Mouse (Mus musculus) intestine, embryonic 14.5 days (tissue): ENCODE measurements around the gene Gm19402. TPM values are rescaled to one million over a fixed set of nuclear protein-coding genes. Genes with fewer than 3 reads are reported as not detected.

ENCODE experiments used
- ATAC-seq: fragments of 200-750 bp; cut with Nextera tagmentation; replicated peaks from 2 replicates; pipeline ENCODE4 v1.8.0; 2017; ENCODE audit warnings: low read depth, moderate number of reproducible peaks, moderate TSS enrichment, moderate library complexity; ENCODE audit not compliant: low FRiP score, low TSS enrichment
- DNase-seq: peaks from one replicate; pipeline ENCODE4 v3.0.0-alpha.2; 2018; ENCODE audit warnings: low spot score
- H3K27ac ChIP-seq: fragments of 300-500 bp; sonication (generic); 2 replicates; pipeline ENCODE4 v1.5.1; 2014; ENCODE audit warnings: low read depth, mild to moderate bottlenecking, control low read depth
- H3K27me3 ChIP-seq: fragments of 300-500 bp; sonication (generic); replicated peaks from 2 replicates; pipeline ENCODE4 v1.6.1; 2014; ENCODE audit warnings: low read length, control low read depth; ENCODE audit not compliant: control insufficient read depth, insufficient read depth
- H3K36me3 ChIP-seq: fragments of 300-500 bp; sonication (generic); 2 replicates; pipeline ENCODE4 v1.6.1; 2014; ENCODE audit warnings: low read length, control low read depth; ENCODE audit not compliant: control insufficient read depth, insufficient read depth
- H3K4me1 ChIP-seq: fragments of 300-500 bp; sonication (generic); replicated peaks from 2 replicates; pipeline ENCODE4 v1.6.1; 2014; ENCODE audit warnings: low read length, control low read depth, mixed read lengths; ENCODE audit not compliant: control insufficient read depth, insufficient read depth
- H3K4me2 ChIP-seq: fragments of 300-500 bp; sonication (generic); 2 replicates; pipeline ENCODE4 v1.6.1; 2014; ENCODE audit warnings: low read length
- H3K4me3 ChIP-seq: fragments of 300-500 bp; sonication (generic); 2 replicates; pipeline ENCODE4 v1.5.1; 2014; ENCODE audit warnings: low read depth, low read length, control low read depth, mixed read lengths
- H3K9ac ChIP-seq: fragments of 300-500 bp; sonication (generic); 2 replicates; pipeline ENCODE4 v1.6.1; 2014; ENCODE audit warnings: mild to moderate bottlenecking, low read length
- H3K9me3 ChIP-seq: fragments of 300-500 bp; sonication (generic); 2 replicates; pipeline ENCODE4 v1.6.1; 2016; ENCODE audit warnings: low read length, control low read depth; ENCODE audit not compliant: control insufficient read depth
- WGBS: fragments of 180-500 bp; shearing (Covaris S2); extraction: QIAGEN DNeasy Blood & Tissue Kit; methylation state at CpG from one replicate; pipeline ENCODE4 v1.1.7; 2014; 5-methylcytosine and 5-hydroxymethylcytosine counted together
- microRNA counts: library from miRNA; unstranded; fragments of <30 nt; microRNA quantifications from one replicate; lab custom pipeline; 2016
- microRNA-seq: library from miRNA; unstranded; fragments of <30 nt; microRNA quantifications from one replicate; pipeline ENCODE4, GENCODE M21; 2016
- polyA plus RNA-seq: library from polyadenylated mRNA; unstranded; fragments of >200 nt; fragmentation: Nextera tagmentation; extraction: Ambion mirVana; gene quantifications from 2 replicates; pipeline ENCODE4 v1.2.1, GENCODE M21; 2014

Gene Gm19402
- polyA plus RNA-seq, 1 experiment from 2014 or later, result not detected

- H3K27ac ChIP-seq, result no peak overlapping the region
These were observed 32.1 kb downstream of the Gm19402 start for GRCm38 (mm10) chr10:77658286-77658994.

GRCm38 (mm10) chr10:77652046-77652445 lies 38.5 kb downstream of the Gm19402 start:
- Histone ChIP-seq H3K4me3 (no peak overlapping the region), H3K4me1 (no peaks in the 10 kb centered on the region), H3K36me3 (no peaks in the 10 kb centered on the region), H3K9ac (no peak overlapping the region), H3K27me3 (no peaks in the 10 kb centered on the region), H3K9me3 (no peaks in the 10 kb centered on the region), H3K4me2 (no peak overlapping the region), H3K27ac (no peak overlapping the region)
- no peak for ATAC-seq
- 87% methylated on average over 9 of the region's 9 CpGs for WGBS
- no peak for DNase-seq

More at GRCm38 (mm10) chr10:77658286-77658994, 32.1 kb downstream of the Gm19402 start:
- H3K9me3 ChIP-seq, result no peaks in the 10 kb centered on the region
- H3K4me3 ChIP-seq, result no peak overlapping the region
- ATAC-seq, result no peak
- no peaks in the 10 kb centered on the region for H3K36me3 ChIP-seq
- H3K4me1 ChIP-seq, result peaks cover 4% of the 10 kb centered on the region; the same call in 1 of the 2 replicates
- H3K4me2 ChIP-seq, result no peak overlapping the region
- WGBS, result 54% methylated on average over 15 of the region's 15 CpGs
- no peak overlapping the region for H3K9ac ChIP-seq
- no peak for DNase-seq
- no peaks in the 10 kb centered on the region for H3K27me3 ChIP-seq

GRCm38 (mm10) chr10:77647901-77648300 lies 42.7 kb downstream of the Gm19402 start:
- DNase-seq (no peak), ATAC-seq (no peak)
- 86% methylated on average over 8 of the region's 8 CpGs for WGBS
- H3K4me3 ChIP-seq, result no peak overlapping the region
- H3K27me3 ChIP-seq, result no peaks in the 10 kb centered on the region
- no peak overlapping the region for H3K27ac ChIP-seq
- no peaks in the 10 kb centered on the region for H3K9me3 ChIP-seq
- H3K4me2 ChIP-seq, result no peak overlapping the region
- no peaks in the 10 kb centered on the region for H3K4me1 ChIP-seq
- no peak overlapping the region for H3K9ac ChIP-seq
- peaks cover 38% of the 10 kb centered on the region for H3K36me3 ChIP-seq

- no peak overlapping the region for H3K9ac ChIP-seq
- no peaks in the 10 kb centered on the region for H3K9me3 ChIP-seq
- no peak overlapping the region for H3K4me2 ChIP-seq
- no peaks in the 10 kb centered on the region for H3K27me3 ChIP-seq
- H3K36me3 ChIP-seq, result peaks cover 42% of the 10 kb centered on the region
- DNase-seq (no peak), ATAC-seq (no peak)
- no peaks in the 10 kb centered on the region for H3K4me1 ChIP-seq
- WGBS, result 88% methylated on average over 1 of the region's 1 CpGs
- H3K27ac ChIP-seq, result no peak overlapping the region
- H3K4me3 ChIP-seq, result no peak overlapping the region
These were observed 43.1 kb downstream of the Gm19402 start for GRCm38 (mm10) chr10:77647461-77647860.

DNA sequence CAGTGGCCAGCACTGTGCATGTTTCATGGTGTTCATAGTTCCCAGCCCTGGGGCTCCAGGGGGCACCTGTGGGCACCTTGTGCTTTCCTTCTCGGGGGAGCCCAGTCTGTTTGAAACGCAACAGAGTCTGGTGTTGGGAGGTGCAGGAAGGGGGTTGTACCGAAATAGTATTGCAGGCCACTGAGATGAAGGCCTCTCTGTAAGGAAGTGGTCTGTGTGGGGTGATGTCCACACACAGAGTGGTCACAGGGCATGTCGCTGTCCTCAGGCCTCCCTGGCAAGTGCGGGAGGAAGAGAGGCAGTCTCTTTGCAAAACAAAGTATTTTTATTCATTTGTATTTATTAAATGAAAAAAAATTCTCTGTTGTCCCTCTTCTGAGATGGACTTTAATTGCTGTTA lies 45.0 kb downstream of the Gm19402 start:
- Histone ChIP-seq H3K27me3 (no peaks in the 10 kb centered on the region), H3K27ac (no peak overlapping the region), H3K4me3 (no peak overlapping the region), H3K9me3 (no peaks in the 10 kb centered on the region), H3K9ac (no peak overlapping the region), H3K4me2 (no peak overlapping the region), H3K4me1 (no peaks in the 10 kb centered on the region), H3K36me3 (peaks cover 58% of the 10 kb centered on the region)
- no peak for ATAC-seq
- WGBS, result 84% methylated on average over 5 of the region's 5 CpGs
- no peak for DNase-seq

DNA sequence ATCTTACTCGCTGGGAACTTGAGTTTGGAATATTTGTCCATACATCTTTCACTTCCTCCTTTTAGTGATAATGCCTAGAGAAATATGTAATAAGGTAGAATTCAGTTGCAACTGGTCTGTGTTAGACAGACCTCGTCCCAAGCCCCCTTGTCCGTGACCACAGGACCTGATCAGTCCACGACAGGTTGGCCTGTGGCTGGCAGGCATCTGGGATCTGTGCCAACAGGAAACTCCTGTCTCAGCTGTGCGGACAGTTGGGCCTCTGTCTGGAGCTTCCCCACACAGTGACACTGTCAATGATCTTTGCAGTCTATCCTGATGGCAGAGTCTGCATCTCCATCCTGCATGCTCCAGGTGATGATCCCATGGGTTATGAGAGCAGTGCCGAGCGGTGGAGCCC lies 47.4 kb downstream of the Gm19402 start:
- Histone ChIP-seq H3K9me3 (no peaks in the 10 kb centered on the region), H3K36me3 (peaks cover 70% of the 10 kb centered on the region)
- no peak for ATAC-seq

More for the DNA sequence above, 47.4 kb downstream of the Gm19402 start:
- H3K9ac ChIP-seq, result no peak overlapping the region
- no peak overlapping the region for H3K4me2 ChIP-seq
- H3K27ac ChIP-seq, result no peak overlapping the region
- H3K4me1 ChIP-seq, result no peaks in the 10 kb centered on the region
- H3K27me3 ChIP-seq, result no peaks in the 10 kb centered on the region
- DNase-seq, result no peak
- 80% methylated on average over 7 of the region's 7 CpGs for WGBS
- no peak overlapping the region for H3K4me3 ChIP-seq

MicroRNA genes within 50 kb of the gene (microRNA counts, 519-probe panel; counts per million panel counts)
- microRNA mmu-miR-1930 (lab: Ali Mortazavi, UCI), result not detected

Small RNAs within 50 kb of the gene (microRNA-seq; reads per million reads assigned to microRNA genes)
- gene Mir1930, result 11.5 reads per million, percentile 41 among the genes with 10 or more reads in this experiment

Other genes starting within 250 kb of the Gm19402 start
- 39.1 and 41.0 TPM in 2 replicates for gene Fam207a, start 175.0 kb downstream of the Gm19402 start, polyA plus RNA-seq
- 1.9 and 3.1 TPM in 2 replicates for gene Itgb2, start 160.5 kb downstream of the Gm19402 start, polyA plus RNA-seq
- gene Pttg1ip, start 109.0 kb downstream of the Gm19402 start, polyA plus RNA-seq, result 155 and 156 TPM in 2 replicates
- gene Sumo3, start 84.7 kb downstream of the Gm19402 start, polyA plus RNA-seq, result 314 and 336 TPM in 2 replicates
- 2.0 TPM in 1 of 2 replicates, not detected in the other for gene Gm49325, start 84.6 kb downstream of the Gm19402 start, polyA plus RNA-seq
- 46.7 and 48.5 TPM in 2 replicates for gene Ube2g2, start 68.5 kb downstream of the Gm19402 start, polyA plus RNA-seq
- 0.62 and 1.2 TPM in 2 replicates for gene Tspear, start 4.2 kb downstream of the Gm19402 start, polyA plus RNA-seq
- gene Gm9508, start 6.5 kb upstream of the Gm19402 start, polyA plus RNA-seq, result not detected in 2 replicates
- not detected in 2 replicates for gene Gm10272, start 15.9 kb upstream of the Gm19402 start, polyA plus RNA-seq
- gene Gm10024, start 20.7 kb upstream of the Gm19402 start, polyA plus RNA-seq, result not detected in 2 replicates
- gene Gm10142, start 25.1 kb upstream of the Gm19402 start, polyA plus RNA-seq, result not detected in 2 replicates
- gene Krtap12-1, start 29.8 kb upstream of the Gm19402 start, polyA plus RNA-seq, result not detected in 2 replicates
- not detected in 2 replicates for gene Gm10100, start 35.7 kb upstream of the Gm19402 start, polyA plus RNA-seq
- gene Gm18596, start 51.9 kb upstream of the Gm19402 start, polyA plus RNA-seq, result not detected in 2 replicates
- gene Gm9736, start 60.6 kb upstream of the Gm19402 start, polyA plus RNA-seq, result not detected in 2 replicates
- not detected in 2 replicates for gene Gm3233, start 68.9 kb upstream of the Gm19402 start, polyA plus RNA-seq
- gene Gm3238, start 80.6 kb upstream of the Gm19402 start, polyA plus RNA-seq, result not detected in 2 replicates
- gene Gm7138, start 86.2 kb upstream of the Gm19402 start, polyA plus RNA-seq, result not detected in 2 replicates
- not detected in 2 replicates for gene Gm3250, start 91.8 kb upstream of the Gm19402 start, polyA plus RNA-seq
- gene Gm7137, start 97.4 kb upstream of the Gm19402 start, polyA plus RNA-seq, result not detected in 2 replicates
- not detected in 2 replicates for gene Gm9639, start 104.3 kb upstream of the Gm19402 start, polyA plus RNA-seq
- not detected in 2 replicates for gene Gm19668, start 108.4 kb upstream of the Gm19402 start, polyA plus RNA-seq
- gene Gm9507, start 121.1 kb upstream of the Gm19402 start, polyA plus RNA-seq, result not detected in 2 replicates
- not detected in 2 replicates for gene Gm2696, start 123.9 kb upstream of the Gm19402 start, polyA plus RNA-seq
- not detected in 2 replicates for gene Krtap10-4, start 136.3 kb upstream of the Gm19402 start, polyA plus RNA-seq
- not detected in 2 replicates for gene Krtap10-10, start 145.2 kb upstream of the Gm19402 start, polyA plus RNA-seq
- not detected in 2 replicates for gene Gm36176, start 156.0 kb upstream of the Gm19402 start, polyA plus RNA-seq
- gene Gm10318, start 162.1 kb upstream of the Gm19402 start, polyA plus RNA-seq, result not detected in 2 replicates
- gene Gm3285, start 171.2 kb upstream of the Gm19402 start, polyA plus RNA-seq, result not detected in 2 replicates
- gene Lrrc3, start 211.8 kb upstream of the Gm19402 start, polyA plus RNA-seq, result 3.9 and 4.2 TPM in 2 replicates